Mouse (Mus musculus) cortical plate, adult 2 months (tissue): Measurements from ENCODE around the gene Aff1. TPM values are rescaled to one million over a fixed set of nuclear protein-coding genes. Genes with fewer than 3 reads are reported as not detected.

Experiments used
- H3K27ac ChIP-seq: fragments of 200-500 bp; 2 replicates; pipeline ENCODE4 v1.5.1; 2012; ENCODE audit warnings: low read length, control low read depth, inconsistent platforms; ENCODE audit not compliant: insufficient read depth
- H3K4me1 ChIP-seq: fragments of 200-500 bp; 2 replicates; pipeline ENCODE4 v1.6.1; 2011; ENCODE audit warnings: low read length; ENCODE audit not compliant: control insufficient read depth, insufficient read depth
- H3K4me3 ChIP-seq: fragments of 200-500 bp; 2 replicates; pipeline ENCODE4 v1.5.1; 2011; ENCODE audit warnings: mild to moderate bottlenecking, low read length, control low read depth; ENCODE audit not compliant: insufficient read depth
- CTCF ChIP-seq: fragments of 200-500 bp; IDR thresholded peaks from 2 replicates; pipeline ENCODE4 v1.5.1; 2011; ENCODE audit warnings: mild to moderate bottlenecking, control low read depth, low read length; ENCODE audit not compliant: insufficient read depth; ENCODE audit errors: extremely low read depth
- POLR2A ChIP-seq: fragments of 200-500 bp; IDR thresholded peaks from 2 replicates; pipeline ENCODE4 v1.6.1; 2011; ENCODE audit warnings: mild to moderate bottlenecking, low read length, control low read depth; ENCODE audit not compliant: insufficient read depth; ENCODE audit errors: extremely low read depth
- polyA plus RNA-seq: library from polyadenylated mRNA; depleted of rRNA; stranded (reverse); fragments of >200 nt; gene quantifications from 2 replicates; pipeline ENCODE4 v1.2.3, GENCODE M21; 2012

The Aff1 gene
- polyA plus RNA-seq, 1 experiment, result 3.6 TPM

GRCm38 (mm10) chr5:103775429-103775828 lies 83.3 kb downstream of the Aff1 start:
- TF ChIP-seq CTCF, result no peak
- TF ChIP-seq POLR2A, result no peak
- H3K4me1 ChIP-seq, result peaks cover 17% of the 10 kb centered on the region
- no peak overlapping the region for H3K4me3 ChIP-seq
- H3K27ac ChIP-seq, result no peak overlapping the region

GRCm38 (mm10) chr5:103776842-103777241 lies 84.7 kb downstream of the Aff1 start:
- Histone ChIP-seq H3K4me3 (no peak overlapping the region), H3K27ac (no peak overlapping the region), H3K4me1 (peaks cover 17% of the 10 kb centered on the region)
- TF ChIP-seq CTCF, result no peak
- no peak for TF ChIP-seq POLR2A

GRCm38 (mm10) chr5:103777446-103777845 lies 85.3 kb downstream of the Aff1 start:
- Histone ChIP-seq H3K4me3 (no peak overlapping the region), H3K27ac (no peak overlapping the region), H3K4me1 (peaks cover 13% of the 10 kb centered on the region)
- TF ChIP-seq CTCF, result no peak
- no peak for TF ChIP-seq POLR2A

DNA sequence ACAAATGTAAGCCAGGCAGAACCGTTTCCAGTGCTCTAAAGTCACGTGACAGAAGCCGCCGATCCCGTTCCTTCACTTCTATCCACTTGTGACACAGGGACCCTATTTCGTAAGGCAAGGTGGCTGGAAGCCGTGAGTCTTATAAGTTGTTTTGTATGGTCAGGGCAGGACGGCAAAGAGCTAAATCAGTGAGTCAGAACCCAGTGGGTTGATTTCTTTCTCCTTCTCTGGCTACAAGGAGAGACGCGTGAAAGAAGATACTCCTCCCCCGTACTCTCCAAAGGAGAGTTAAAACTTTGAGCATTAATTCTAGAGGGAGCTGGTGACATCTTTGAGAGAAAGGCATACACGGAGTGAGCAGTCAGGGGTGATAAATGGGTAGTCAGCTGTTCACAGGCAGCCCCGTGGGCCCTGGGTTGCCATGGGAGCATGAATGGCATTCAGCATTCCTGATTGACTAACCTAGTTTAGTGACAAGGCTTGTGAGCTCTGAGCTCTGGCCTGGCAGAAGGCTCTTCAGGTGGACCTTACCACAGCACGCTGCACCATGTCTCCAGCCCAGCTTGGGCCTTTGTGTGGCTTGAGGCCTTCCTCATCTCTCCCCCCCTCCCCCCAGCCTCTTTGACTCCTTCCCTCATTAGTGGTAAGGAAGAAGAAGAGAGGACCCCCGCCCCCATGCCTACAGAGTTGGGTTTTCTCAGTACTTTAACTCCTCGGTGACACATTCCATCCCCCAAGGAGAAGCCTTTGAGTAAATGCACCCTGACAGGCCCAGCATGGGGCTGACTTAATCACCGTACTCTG lies 86.3 kb downstream of the Aff1 start:
- no peak overlapping the region for H3K4me3 ChIP-seq
- peaks cover 13% of the 10 kb centered on the region for H3K4me1 ChIP-seq
- TF ChIP-seq POLR2A (no peak), CTCF (no peak)
- H3K27ac ChIP-seq, result 0 out of 2 replicates have a peak overlapping the region, but pooled peaks have one; percentile 2

- TF ChIP-seq POLR2A, result no peak
- TF ChIP-seq CTCF, result no peak
- no peak overlapping the region for H3K4me3 ChIP-seq
- peaks cover 8% of the 10 kb centered on the region for H3K4me1 ChIP-seq
- no peak overlapping the region for H3K27ac ChIP-seq
Observed at GRCm38 (mm10) chr5:103779836-103780235, 87.7 kb downstream of the Aff1 start.

DNA sequence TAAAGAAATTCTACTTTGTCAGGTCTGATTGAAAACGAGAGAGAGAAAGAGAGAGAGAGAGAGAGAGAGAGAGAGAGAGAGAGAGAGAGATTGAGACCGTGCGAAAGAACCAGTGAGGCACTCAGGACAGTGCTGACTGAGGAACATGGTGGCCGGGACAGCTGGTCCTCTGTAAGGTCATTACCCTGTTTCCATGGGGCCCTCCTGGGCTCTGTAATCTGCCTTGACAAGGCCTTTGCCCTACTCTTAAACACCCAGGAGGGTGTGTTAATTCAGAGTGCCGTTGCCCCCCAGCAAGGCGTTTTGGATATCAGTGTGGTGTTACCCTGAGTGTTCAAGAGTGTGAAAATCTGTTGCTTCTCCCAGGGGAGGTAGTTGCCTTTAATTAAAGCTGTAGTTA lies 88.1 kb downstream of the Aff1 start:
- H3K4me1 ChIP-seq, result peaks cover 5% of the 10 kb centered on the region
- no peak overlapping the region for H3K4me3 ChIP-seq
- no peak overlapping the region for H3K27ac ChIP-seq
- TF ChIP-seq POLR2A (no peak), CTCF (no peak)

DNA sequence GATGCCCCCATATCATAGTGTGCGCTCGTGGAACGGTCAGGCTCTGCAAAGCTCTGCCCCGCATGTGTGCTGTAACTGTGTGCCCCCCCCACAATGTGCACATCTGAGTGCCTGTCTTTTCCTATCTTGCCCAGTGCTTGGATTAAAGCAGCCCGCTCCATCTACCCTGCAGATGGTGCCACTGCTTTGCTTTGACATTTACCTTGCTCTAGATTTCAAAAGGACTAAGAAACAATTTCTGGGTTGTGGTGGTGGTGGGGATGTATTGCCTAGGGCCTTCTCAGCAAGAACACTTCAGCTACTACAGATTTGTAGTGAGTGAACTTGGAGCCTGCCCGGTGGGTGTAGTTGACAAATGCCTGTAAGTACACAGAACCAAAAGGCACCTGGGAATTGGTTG lies 88.7 kb downstream of the Aff1 start:
- no peak overlapping the region for H3K4me3 ChIP-seq
- no peak for TF ChIP-seq POLR2A
- TF ChIP-seq CTCF, result no peak
- peaks cover 5% of the 10 kb centered on the region for H3K4me1 ChIP-seq
- no peak overlapping the region for H3K27ac ChIP-seq

- TF ChIP-seq POLR2A (no peak), CTCF (no peak)
- H3K4me1 ChIP-seq, result peaks cover 3% of the 10 kb centered on the region; the same call in 1 of the 2 replicates
- no peak overlapping the region for H3K4me3 ChIP-seq
- no peak overlapping the region for H3K27ac ChIP-seq
Observed at GRCm38 (mm10) chr5:103783086-103783668, 91.0 kb downstream of the Aff1 start.

DNA sequence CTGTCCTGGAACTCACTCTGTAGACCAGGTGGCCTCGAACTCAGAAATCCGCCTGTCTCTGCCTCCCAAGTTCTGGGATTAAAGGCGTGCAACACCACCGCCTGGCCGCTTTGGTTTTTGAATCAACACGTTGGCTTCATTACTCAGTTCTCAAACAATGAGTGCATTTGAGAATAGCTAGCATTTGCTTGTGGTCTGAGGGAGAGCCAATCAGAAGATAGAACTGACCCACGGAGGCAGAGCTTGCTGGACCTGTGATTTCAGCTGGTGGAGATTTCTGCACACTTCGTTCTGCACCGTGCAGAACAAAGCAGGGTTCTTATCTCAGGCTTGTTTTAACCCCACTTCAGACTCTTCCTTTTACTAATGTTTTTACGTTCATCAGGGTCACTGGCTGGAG lies 93.9 kb downstream of the Aff1 start:
- TF ChIP-seq CTCF (no peak), POLR2A (no peak)
- H3K27ac ChIP-seq, result no peak overlapping the region
- no peak overlapping the region for H3K4me3 ChIP-seq
- H3K4me1 ChIP-seq, result peaks cover 2% of the 10 kb centered on the region; the same call in 1 of the 2 replicates

DNA sequence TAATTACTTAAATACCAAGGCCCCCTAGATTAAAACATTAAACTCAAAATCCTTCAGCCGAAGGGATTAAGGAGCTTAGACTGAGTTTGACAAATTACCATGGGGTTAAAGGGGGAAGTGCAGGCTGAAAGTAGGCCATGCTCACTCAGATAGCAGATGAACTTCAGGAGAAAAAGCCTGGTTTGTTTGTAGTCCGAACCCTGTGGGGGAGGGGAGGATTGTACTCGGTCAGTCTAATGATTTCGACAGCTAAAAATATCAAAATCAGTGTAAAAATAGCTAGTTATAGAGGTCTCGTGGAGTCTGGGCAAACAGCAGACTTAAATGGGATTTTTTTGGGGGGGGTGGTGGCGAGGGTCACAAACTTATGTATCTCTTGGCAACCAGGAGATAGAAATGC lies 96.3 kb downstream of the Aff1 start:
- H3K4me3 ChIP-seq, result no peak overlapping the region
- TF ChIP-seq CTCF (no peak), POLR2A (no peak)
- peaks cover 2% of the 10 kb centered on the region; the same call in 1 of the 2 replicates for H3K4me1 ChIP-seq
- 0 out of 2 replicates have a peak overlapping the region, but pooled peaks have one; percentile 42 for H3K27ac ChIP-seq
